ENCODE assay signal across 17 mouse cellular contexts in the genomic region with DNA sequence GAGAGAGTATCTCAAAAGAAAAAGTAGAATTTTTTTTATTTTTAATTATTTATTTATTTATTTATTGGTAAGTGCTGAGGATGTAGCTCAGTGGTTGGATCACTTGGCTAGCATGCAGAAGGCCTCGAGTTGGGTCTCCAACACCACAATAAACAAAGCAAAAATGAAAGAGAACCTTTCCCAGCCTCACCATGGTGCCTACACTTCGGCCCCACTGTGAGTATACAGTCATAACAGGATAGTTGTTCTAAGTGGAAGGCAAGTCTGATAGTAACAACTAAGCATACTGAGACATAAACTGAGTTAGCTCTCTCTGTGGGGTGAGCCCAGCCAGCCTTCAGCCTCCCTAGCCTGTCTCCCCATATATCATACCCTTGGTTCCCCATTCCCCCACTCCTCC.
DNase-seq lines count a peak whose midpoint lies in the region; ATAC-seq lines count a peak whose summit lies in the region.
"Had no signal": no experiment of that assay in that cellular context is flagged by ENCODE, and none has a peak within 500 bp of the region (broad histone marks: within the 10 kb centered on the region; RNA-seq: fewer than 3 reads in every experiment).

No protein-coding gene starts in this region.

- ATAC-seq in CD4-positive, CD25-positive, alpha-beta regulatory T cell, adult 4 months = peak; percentile 53
- ATAC-seq in cerebellum, adult (ENCODE audit: insufficient number of reproducible peaks, low FRiP score, low TSS enrichment) = no peak
- ATAC-seq: forebrain, embryonic 13.5 days; forebrain, embryonic 15.5 days; forebrain, postnatal 0 days had no signal

- DNase-seq in CD4-positive helper T cell, adult 2 months (ENCODE audit: low read depth, low spot score) = peak; percentile 29
- DNase-seq in induced T-regulatory cell, adult 2 months (ENCODE audit: low read depth) = peak; percentile 55
- no peak for DNase-seq in cerebellum, adult 8-10 months
- no peak for DNase-seq in kidney, postnatal 25 days
- DNase-seq: adrenal gland, adult 8-10 months; adrenal gland, postnatal 14 days; adrenal gland, postnatal 36 days; cerebellum, adult 11 months; cerebellum, adult 18-20 months; cerebellum, adult 9-10 months; cerebellum, postnatal 10 days; cerebellum, postnatal 25 days; forebrain, postnatal 0 days had no signal

Comparison
In these comparisons a context has a peak if more than half of its experiments do, and no peak if none do; other contexts are left out.
1. DNase-seq: peak in CD4-positive helper T cell, adult 2 months (single experiment) and induced T-regulatory cell, adult 2 months (single experiment); none in cerebellum, adult 8-10 months (single experiment) and kidney, postnatal 25 days (0 of 2).